Mouse (Mus musculus) liver, adult 2 months (tissue): ENCODE results near the gene Csnk1g2. TPM values are rescaled to one million over a fixed set of nuclear protein-coding genes. Genes with fewer than 3 reads are reported as not detected.

Experiments
- DNase-seq: peaks from one replicate; pipeline ENCODE4 v3.0.0-alpha.2; 2011; ENCODE audit warnings: low read depth, low spot score; ENCODE audit errors: extremely low read depth
- H3K27ac ChIP-seq: fragments of 200-500 bp; replicated peaks from 2 replicates; pipeline ENCODE4 v1.5.1; 2012; ENCODE audit warnings: low read depth, mild to moderate bottlenecking, control low read depth, inconsistent platforms, low read length; ENCODE audit not compliant: insufficient read depth
- H3K27me3 ChIP-seq: fragments of 200-500 bp; 2 replicates; pipeline ENCODE4 v1.6.1; 2012; ENCODE audit warnings: mild to moderate bottlenecking, moderate library complexity, low read length, inconsistent platforms; ENCODE audit not compliant: control insufficient read depth, insufficient read depth
- H3K36me3 ChIP-seq: fragments of 200-500 bp; 2 replicates; pipeline ENCODE4 v1.6.1; 2012; ENCODE audit warnings: low read length, inconsistent platforms; ENCODE audit not compliant: control insufficient read depth, insufficient read depth
- H3K4me1 ChIP-seq: fragments of 200-500 bp; 2 replicates; pipeline ENCODE4 v1.6.1; 2011; ENCODE audit warnings: low read length; ENCODE audit not compliant: control insufficient read depth, insufficient read depth
- H3K4me3 ChIP-seq: fragments of 200-500 bp; 2 replicates; pipeline ENCODE4 v1.5.1; 2011; ENCODE audit warnings: low read depth, mild to moderate bottlenecking, control low read depth, low read length, moderate library complexity; ENCODE audit not compliant: insufficient read depth
- H3K79me2 ChIP-seq: fragments of 200-500 bp; 2 replicates; pipeline ENCODE4 v1.6.1; 2012; ENCODE audit warnings: inconsistent platforms, mild to moderate bottlenecking, low read length, moderate library complexity; ENCODE audit not compliant: control insufficient read depth, insufficient read depth
- H3K9ac ChIP-seq: fragments of 200-500 bp; 2 replicates; pipeline ENCODE4 v1.6.1; 2012; ENCODE audit warnings: low read depth, mild to moderate bottlenecking, control low read depth, inconsistent platforms, low read length
- CTCF ChIP-seq: fragments of 200-500 bp; IDR thresholded peaks from 2 replicates; pipeline ENCODE4 v1.5.1; 2011; ENCODE audit warnings: low read depth, low read length, control low read depth
- POLR2A ChIP-seq: fragments of 200-500 bp; IDR thresholded peaks from 2 replicates; pipeline ENCODE4 v1.6.1; 2011; ENCODE audit warnings: low read length, control low read depth; ENCODE audit not compliant: insufficient read depth; ENCODE audit errors: extremely low read depth
- WGBS: fragments of 180-500 bp; shearing (Covaris S2); methylation state at CpG from one replicate; pipeline ENCODE4 v1.1.7; 2018; 5-methylcytosine and 5-hydroxymethylcytosine counted together
- polyA plus RNA-seq: library from polyadenylated mRNA; depleted of rRNA; stranded (reverse); fragments of >200 nt; gene quantifications from 2 replicates; pipeline ENCODE4 v1.2.3, GENCODE M21; 2012
- total RNA-seq: library from RNA; depleted of rRNA; stranded (reverse); fragments of >200 nt; gene quantifications from 2 replicates; pipeline ENCODE4 v1.2.3, GENCODE M21; 2014

Gene Csnk1g2
- total and polyA plus RNA-seq, 2 experiments, result 54.4 to 123 TPM

DNA sequence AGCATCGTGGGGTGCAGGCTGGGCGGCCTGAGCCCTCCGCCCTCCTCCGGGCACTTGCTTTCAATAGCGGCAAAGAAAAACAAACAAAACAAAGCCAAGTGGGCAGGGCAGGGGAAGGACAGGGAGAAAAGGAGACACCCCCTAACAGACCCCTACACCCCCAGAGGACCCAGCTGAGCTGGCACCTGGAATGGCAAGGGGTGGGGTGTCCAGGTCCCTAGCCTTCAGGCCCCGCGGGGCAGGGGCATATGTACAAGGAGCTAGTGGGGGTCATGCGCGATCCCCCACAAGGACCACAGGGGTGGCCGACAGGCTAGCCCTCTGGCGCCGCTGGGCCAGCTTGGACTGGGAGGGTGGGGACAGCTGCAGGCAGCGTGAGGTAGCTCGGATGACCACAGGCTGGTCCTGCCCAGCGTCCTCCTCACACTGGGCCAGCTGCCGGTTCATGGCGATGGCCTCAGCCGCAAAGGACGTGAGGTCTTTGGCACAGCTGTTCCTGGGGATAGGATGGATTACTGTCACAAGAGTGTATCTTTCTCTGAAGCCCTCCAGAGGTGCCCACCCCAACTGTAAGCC, 44.3 kb downstream of the Csnk1g2 start:
- DNase-seq, result peak; percentile 40
- peaks cover 61% of the 10 kb centered on the region for H3K4me1 ChIP-seq
- WGBS, result 50% methylated on average over 19 of the region's 19 CpGs
- H3K27ac ChIP-seq, result peak overlapping the region; percentile 97
- TF ChIP-seq CTCF, result no peak
- TF ChIP-seq POLR2A, result no peak
- no peak overlapping the region for H3K4me3 ChIP-seq
- H3K27me3 ChIP-seq, result no peaks in the 10 kb centered on the region
- peak overlapping the region; percentile 75 for H3K9ac ChIP-seq
- peaks cover 7% of the 10 kb centered on the region for H3K79me2 ChIP-seq
- H3K36me3 ChIP-seq, result peaks cover 42% of the 10 kb centered on the region

DNA sequence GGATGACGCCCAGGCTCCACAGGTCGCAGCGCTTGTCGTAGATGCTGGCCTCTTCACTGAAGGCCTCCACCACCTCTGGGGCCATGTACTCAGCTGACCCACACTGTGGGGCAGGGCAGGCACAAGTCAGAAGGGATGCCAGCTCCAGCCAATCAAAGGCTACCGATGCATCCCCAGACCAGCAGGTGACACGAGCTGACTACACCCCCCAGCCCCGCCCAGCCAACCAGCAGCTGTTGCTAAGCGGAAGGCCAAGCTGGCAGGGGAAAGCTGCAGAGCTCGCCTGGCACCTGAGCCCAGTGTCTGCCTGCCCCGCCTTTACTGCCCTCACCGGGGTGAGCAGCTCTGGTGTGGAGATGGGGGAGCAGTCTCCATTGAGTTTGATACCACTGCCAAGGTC, 46.0 kb downstream of the Csnk1g2 start:
- Histone ChIP-seq H3K4me3 (no peak overlapping the region), H3K4me1 (peaks cover 72% of the 10 kb centered on the region), H3K27me3 (no peaks in the 10 kb centered on the region), H3K9ac (peak overlapping the region; percentile 27; the same call in 1 of the 2 replicates), H3K27ac (no peak overlapping the region), H3K79me2 (peaks cover 24% of the 10 kb centered on the region), H3K36me3 (peaks cover 42% of the 10 kb centered on the region)
- WGBS, result 61% methylated on average over 11 of the region's 11 CpGs
- TF ChIP-seq POLR2A (no peak), CTCF (no peak)
- peak; percentile 59 for DNase-seq

DNA sequence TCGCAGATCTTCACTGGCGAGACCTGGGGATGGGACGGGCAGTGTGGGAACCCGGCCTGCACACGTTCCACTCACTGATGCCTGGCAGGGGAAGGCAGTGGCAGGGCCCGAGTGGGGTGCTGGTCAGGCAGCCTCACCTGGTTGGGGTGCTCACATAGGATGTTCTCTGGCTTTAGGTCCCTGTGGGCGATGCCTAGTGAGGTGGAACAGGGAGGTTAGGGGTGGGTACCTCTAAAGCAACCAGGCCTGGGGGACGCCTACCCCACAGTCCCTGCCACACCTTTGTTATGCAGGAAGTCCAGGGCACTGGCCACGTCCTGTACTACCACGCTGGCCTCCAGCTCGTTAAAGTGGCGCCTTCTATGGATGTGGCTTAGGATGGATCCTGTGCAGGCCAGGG, 46.4 kb downstream of the Csnk1g2 start:
- peaks cover 73% of the 10 kb centered on the region for H3K4me1 ChIP-seq
- no peak for DNase-seq
- H3K79me2 ChIP-seq, result peaks cover 28% of the 10 kb centered on the region
- H3K4me3 ChIP-seq, result no peak overlapping the region
- TF ChIP-seq CTCF (no peak), POLR2A (no peak)
- H3K27ac ChIP-seq, result 0 out of 2 replicates have a peak overlapping the region, but pooled peaks have one; percentile 59
- no peaks in the 10 kb centered on the region for H3K27me3 ChIP-seq
- peaks cover 42% of the 10 kb centered on the region for H3K36me3 ChIP-seq
- no peak overlapping the region; the same call in 1 of the 2 replicates for H3K9ac ChIP-seq
- WGBS, result 86% methylated on average over 12 of the region's 12 CpGs

DNA sequence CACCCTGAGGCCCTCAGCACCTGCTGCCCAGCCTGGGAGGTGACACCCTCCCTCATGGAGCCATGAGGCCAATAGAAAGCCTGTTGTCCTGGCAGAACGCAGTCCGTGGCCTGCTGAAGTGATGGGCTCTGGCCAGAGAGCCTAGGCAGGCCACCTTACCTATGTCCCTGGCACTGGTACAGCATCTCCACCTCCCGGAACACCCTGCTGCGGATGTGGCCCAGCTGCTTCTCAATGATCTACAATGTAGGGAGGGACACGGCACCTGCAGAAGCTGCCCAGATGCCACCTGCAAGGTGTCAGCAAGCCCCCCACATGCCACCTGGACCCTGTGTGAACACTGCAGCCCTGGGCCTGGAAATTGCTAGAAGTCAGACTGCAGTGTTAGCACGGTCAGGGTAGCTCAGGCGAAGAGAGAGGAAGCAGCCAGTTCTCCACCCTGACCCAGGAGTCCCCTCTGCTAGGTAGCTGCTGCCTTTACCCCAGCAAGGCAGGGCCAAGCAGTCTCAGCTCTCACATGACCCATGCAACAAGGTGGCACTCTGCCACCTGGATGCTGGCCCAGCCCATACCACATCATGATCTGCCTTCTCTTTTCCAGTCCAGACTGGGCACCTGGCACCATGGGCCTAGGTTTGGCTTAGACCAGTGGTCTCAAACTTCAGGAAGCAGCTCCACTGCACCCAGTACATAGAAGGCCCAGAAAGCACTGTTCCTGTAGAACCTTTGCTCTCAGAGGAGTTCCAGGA, 47.3 kb downstream of the Csnk1g2 start:
- H3K79me2 ChIP-seq, result peaks cover 31% of the 10 kb centered on the region
- peak overlapping the region; percentile 59 for H3K27ac ChIP-seq
- TF ChIP-seq CTCF, result no peak
- TF ChIP-seq POLR2A, result no peak
- peaks cover 75% of the 10 kb centered on the region for H3K4me1 ChIP-seq
- peak overlapping the region; percentile 29; the same call in 1 of the 2 replicates for H3K9ac ChIP-seq
- peak; percentile 90 for DNase-seq
- no peak overlapping the region for H3K4me3 ChIP-seq
- 62% methylated on average over 7 of the region's 7 CpGs for WGBS
- H3K27me3 ChIP-seq, result no peaks in the 10 kb centered on the region
- peaks cover 42% of the 10 kb centered on the region for H3K36me3 ChIP-seq

DNA sequence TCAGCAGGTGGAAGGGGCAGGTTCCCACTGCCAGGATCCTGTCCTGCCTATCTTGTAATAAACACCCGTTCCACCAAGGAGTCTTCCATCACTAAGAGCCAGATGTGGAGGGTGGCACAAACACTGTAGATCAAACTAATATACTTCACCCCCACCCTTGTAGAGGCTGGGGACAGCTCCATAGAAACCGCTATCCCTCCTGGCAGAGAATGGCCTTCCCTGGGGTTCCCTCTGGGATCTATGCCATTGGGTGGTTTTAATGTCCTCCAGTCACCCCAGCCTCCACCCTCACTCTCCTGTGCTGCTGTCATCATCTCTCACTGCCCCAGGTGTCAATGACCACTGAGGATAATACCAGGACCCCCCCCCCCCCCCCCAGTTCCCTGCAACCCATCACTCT, 47.9 kb downstream of the Csnk1g2 start:
- H3K27ac ChIP-seq, result peak overlapping the region; percentile 33; the same call in 1 of the 2 replicates
- TF ChIP-seq CTCF (no peak), POLR2A (no peak)
- peak; percentile 43 for DNase-seq
- peak overlapping the region; percentile 29; the same call in 1 of the 2 replicates for H3K9ac ChIP-seq
- H3K4me3 ChIP-seq, result no peak overlapping the region
- H3K27me3 ChIP-seq, result no peaks in the 10 kb centered on the region
- WGBS, result 38% methylated on average over 2 of the region's 2 CpGs
- H3K79me2 ChIP-seq, result peaks cover 34% of the 10 kb centered on the region
- peaks cover 42% of the 10 kb centered on the region for H3K36me3 ChIP-seq
- H3K4me1 ChIP-seq, result peaks cover 71% of the 10 kb centered on the region
